Mouse (Mus musculus) neutrophil, adult 83 days (primary cell): ENCODE data around the gene Zfp780b. TPM values are rescaled to one million over a fixed set of nuclear protein-coding genes. Genes with fewer than 3 reads are reported as not detected.

ENCODE experiments used
- total RNA-seq, 2 experiments: library from RNA; stranded (reverse); gene quantifications; one replicate each; pipeline ENCODE4 v1.2.4; 2023

The Zfp780b gene
- total RNA-seq, result 1 to 10 TPM; 4.8 to 5.7 TPM

DNA sequence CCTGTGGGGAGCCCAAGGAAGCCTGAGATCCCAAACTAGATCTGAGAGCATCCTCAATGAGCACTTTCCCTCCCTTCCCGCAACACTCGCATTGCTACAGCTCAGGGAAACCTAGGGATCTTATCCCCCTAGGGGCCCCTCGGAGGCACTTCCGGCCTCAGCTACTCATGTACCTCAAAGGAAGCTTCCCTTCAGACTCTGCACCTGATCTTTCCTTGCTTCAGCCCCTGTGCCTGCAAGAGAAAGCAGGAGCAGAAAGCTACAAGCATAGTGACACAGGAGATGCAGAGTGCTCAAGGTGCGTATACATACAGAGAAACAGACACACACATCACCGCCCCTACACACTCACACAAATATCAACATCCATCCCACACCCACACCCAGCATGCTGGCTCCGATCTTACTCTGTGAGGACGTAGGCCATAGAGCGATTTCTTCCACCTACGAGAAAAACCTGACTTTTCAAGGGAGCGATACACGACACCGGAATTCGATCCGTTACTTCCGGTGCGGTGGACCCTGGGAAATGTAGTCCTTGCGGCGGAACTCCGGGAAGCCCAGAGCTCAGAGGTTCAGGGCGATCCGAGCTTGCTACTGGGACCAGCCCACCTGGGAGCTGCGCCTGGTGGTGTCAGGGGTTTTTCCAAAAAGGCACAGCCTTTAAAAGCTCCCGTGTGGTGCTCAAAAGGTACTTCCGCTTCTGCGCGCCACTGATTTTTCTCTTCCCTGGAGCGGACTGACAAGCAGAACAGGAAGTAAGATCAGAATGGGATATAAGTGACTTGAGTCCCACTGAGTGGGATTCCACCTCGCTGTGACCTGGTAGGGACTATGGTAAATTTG lies at the start of gene Zfp780b:
TSS of gene Zfp780b (minus strand) at position 489 of the 846 bp plus-strand sequence.

DNA sequence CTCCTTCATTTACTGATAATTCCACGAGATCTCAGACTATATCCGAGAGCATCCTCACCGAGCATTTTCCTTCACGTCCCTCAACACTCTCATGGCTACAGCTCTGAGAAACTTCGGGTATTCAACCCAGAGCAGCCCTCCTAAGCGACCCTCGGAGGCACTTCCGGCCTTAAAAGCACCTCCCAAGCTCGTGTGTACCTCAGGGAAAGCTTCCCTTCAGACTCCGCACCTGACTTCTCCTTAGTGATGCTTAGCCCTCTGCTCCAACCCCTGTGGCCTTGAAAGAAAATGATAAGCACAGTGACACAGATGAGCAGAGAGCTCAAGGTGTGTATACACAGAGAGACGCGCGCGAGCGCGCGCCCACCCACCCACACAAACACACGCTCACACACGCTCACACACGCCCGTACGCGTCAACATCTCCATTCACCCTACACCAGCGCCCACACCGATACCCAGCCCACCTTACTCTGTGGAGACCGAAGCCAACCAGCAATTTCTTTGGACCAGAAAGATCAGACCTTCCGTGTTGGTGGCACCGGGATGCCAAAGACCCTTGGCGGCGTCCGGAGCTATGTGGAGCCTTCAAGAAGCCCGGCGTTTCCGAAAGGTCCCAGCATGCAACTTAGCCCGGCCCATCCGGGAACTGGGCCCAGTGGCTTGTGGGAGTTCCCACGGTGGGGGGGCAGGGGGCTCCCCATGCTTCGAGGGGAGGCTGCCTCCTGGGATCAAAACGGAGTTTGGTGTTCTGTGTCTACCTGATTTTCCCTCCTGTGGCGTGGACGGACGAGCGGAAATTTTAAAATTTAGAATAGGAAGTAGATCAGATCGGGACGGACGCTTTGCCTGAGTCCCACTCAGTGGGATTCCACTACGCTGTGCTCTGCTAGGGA lies 34.8 kb upstream of the Zfp780b start, which contains the start of gene Zfp850:
TSS of gene Zfp850 (minus strand) at position 567 of the 896 bp plus-strand sequence.

DNA sequence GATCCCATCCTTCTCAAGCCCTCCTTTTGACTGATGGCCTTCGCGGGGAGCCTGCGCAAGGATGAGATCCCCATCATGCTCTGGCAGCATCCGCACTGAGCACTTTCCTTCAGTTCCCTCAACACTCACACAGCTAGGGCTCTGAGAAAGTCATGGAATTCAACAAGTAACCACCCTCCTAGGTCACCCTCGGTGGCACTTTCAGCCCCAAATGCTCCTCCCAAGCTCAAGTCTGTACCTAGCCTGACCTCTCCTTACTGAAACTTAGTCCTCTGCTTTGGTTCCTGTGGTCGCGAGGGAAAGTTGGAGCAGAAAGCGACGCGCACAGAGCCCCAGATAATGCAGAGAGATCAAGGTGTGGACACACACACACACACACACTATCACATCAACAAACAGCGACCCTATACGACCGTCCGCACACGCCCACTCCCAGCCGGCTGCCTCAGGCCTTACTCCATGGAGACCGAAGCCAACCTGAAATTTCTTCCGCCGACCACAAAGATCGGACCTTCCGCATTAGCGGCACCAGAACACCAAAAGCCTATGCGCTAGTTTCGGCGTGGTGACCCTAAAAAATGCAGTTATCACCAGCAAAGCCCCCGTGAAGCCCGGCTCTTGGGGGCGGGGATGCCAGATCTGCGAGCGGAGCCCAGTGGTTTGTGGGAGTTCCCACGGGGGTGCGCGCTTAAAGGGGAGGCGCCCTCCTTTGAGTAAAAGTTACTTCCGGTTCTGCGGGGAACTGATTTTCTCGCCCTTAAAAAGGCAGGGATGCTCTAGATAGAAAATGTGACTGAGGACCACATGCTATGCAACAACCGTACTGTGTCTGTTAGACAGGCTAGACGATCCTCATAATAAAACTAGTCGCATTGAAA lies 49.9 kb downstream of the Zfp780b start, which contains the start of gene Zfp974:
TSS of gene Zfp974 (minus strand) at position 643 of the 878 bp plus-strand sequence.

Other genes starting within 250 kb of the Zfp780b start
- 1 to 10 TPM; 3.8 to 4.8 TPM for gene Zfp60, start 247.8 kb downstream of the Zfp780b start, total RNA-seq
- 1 to 10 TPM; 5.0 to 5.4 TPM for gene Zfp626, start 172.0 kb downstream of the Zfp780b start, total RNA-seq
- 1 to 10 TPM in 1 of 2 experiments, under 1 TPM in 1; 0.94 to 1.2 TPM for gene Zfp59, start 140.6 kb downstream of the Zfp780b start, total RNA-seq
- gene Zfp607a, start 121.6 kb downstream of the Zfp780b start, total RNA-seq, result 1 to 10 TPM; 3.7 to 4.0 TPM
- gene Zfp974, start 49.7 kb downstream of the Zfp780b start, total RNA-seq, result 1 to 10 TPM; 2.1 to 3.3 TPM
- gene Zfp850, start 34.9 kb upstream of the Zfp780b start, total RNA-seq, result 1 to 10 TPM; 2.3 to 3.0 TPM
- 10 to 100 TPM; 71.1 to 72.0 TPM for gene Psmc4, start 70.9 kb upstream of the Zfp780b start, total RNA-seq
- not detected for gene Fcgbp, start 92.1 kb upstream of the Zfp780b start, total RNA-seq
- not detected for gene 9530053A07Rik, start 150.3 kb upstream of the Zfp780b start, total RNA-seq
- 10 to 100 TPM; 69.9 to 73.1 TPM for gene Fbl, start 190.5 kb upstream of the Zfp780b start, total RNA-seq
- 10 to 100 TPM; 11.1 to 13.9 TPM for gene Dyrk1b, start 200.3 kb upstream of the Zfp780b start, total RNA-seq